Mouse (Mus musculus): ENCODE measurements around the gene Mettl9.

Gene Mettl9

DNA sequence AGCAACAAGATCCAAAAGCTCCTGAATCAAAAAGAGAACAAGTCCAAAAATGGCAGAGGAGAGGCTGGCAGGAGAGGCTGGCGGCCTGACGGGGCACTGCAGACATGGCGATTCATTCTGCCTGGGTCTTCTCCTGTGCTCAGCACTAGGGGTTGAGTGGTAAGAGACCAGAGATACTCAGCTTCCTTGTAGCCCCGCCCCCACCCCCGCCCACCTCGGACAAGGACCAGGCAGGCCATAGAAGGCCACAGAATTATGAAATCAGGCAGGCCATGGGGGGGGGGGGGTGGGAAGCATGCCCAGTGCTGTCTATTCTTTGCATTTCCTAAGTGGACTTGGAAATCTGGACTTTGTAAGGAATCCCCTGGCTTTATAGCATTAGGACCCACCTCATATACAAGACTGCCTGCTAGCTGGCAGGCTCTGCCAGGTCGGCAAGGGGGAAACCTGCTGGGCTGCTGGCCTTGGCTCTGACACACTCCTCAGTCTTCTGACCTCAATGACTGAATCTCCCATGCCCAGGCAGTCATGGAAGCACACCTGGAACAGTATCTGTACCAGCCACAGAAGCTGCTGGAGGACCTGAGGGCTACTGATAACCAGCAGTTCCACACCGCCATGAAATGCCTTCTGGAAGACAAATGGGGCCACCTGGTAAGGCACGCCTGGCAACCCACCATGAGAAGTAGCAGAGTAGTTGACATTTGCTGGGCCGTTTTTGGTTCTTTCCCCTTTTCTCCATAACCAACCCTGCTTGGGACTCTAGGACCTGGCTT, 64.6 kb downstream of the Mettl9 start:
- DNase-seq (ENCODE audit: low read depth, low spot score): no peak

DNA sequence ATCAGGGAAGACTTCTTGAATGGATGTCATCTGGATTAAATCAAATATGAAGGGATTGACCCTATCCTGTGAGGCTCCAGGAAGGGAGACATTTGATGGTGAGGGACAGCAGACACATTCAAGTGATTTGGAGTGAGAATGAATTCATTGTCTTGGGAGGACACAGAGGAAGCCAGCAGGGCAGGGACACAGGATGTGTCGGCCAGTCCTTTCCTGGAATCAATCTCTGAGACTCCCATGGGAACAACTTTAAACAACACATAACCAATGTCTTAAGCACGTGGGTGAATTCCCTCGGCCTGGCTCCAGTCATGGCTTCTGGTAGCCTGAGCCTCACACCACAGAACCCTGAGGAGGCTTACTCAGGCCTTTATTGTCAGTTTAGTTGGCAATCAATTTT, 73.6 kb downstream of the Mettl9 start:
- DNase-seq (ENCODE audit: low read depth, low spot score): no peak

DNA sequence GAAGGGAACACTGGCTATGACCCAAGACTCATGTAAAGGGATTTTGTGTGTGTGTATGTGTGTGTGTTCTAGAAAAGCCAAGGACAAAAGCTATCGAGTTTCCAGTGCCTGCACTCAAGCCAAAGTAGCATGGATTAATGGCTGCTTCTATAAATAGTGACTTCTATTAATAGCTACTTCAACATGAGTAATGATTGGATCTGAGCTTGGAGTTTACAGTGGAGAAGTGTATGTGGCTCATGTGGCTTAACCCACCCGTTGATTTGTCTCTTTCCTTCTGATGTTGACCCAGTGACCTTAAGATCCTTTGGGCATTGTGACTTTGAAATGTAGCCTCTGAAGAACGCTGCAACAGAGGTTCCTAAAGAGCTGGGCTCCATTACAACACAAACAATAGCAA, 77.1 kb downstream of the Mettl9 start:
- no peak for DNase-seq (ENCODE audit: low read depth, low spot score)

DNA sequence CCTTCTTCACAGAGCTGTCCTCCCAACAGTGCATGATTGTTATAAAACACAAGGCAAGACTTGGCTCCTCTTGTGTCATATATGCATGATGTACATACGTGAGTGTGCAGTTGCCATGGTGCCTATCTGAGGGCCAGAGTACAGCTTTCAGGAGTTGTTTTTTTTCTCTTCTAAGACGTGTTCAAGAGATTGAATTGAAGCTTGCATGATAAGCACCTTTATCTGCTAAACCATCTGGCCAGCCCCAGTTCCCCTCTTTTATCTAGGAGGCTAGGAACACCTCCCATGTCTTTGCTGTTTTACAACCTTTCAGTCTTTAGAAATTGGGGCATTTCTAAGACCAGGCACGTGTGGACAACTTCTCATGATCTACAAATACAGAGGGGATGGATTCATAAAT, 77.5 kb downstream of the Mettl9 start:
- no peak for DNase-seq (ENCODE audit: low read depth, low spot score)

DNA sequence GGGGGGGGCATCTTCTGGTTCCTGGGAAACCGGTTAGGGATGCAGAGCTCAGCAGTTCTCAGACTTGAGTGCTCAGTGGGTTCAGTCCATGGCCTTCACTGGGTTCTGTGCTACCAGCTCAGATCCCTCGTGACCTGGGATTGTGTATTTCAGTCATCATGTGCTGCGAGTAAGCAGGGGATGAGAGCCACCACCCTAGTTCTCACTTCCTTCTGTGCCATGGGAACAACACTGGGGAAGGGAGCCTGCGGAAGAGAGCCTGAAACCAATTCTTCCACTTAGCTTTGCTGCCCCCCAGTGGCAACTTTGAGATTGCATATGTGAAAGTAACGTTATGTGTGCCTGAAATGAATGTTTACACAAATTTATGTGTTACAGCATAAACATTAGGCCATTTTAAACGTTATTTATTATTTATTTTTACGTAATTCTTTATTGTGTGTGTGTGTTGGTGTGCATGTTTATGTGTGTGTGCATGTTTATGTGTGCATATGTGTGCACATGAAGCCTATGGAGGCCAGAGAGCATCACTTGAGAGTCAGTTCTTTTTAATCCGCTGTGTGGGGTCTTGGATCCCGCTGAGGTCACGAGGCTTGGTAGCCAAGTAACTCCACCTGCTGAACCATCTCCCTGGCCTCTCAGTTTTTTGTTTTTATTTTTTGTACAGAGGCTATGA, 86.0 kb downstream of the Mettl9 start:
- peak; percentile 68 for DNase-seq (ENCODE audit: low read depth, low spot score)
